Mouse (Mus musculus) c-Kit-negative CD71-positive TER-119-positive erythroid progenitor cells, embryonic 14.5 days (primary cell): ENCODE data around the gene Ccdc162.
"Not testable (repeated sequence)": the region's sequence is repeated elsewhere in the genome, so short reads cannot be mapped to it uniquely, and the experiment has no call there.

Experiments
- DNase-seq: peaks from one replicate; pipeline ENCODE4 v3.0.0-alpha.2; 2013; ENCODE audit warnings: low read depth, low spot score

The Ccdc162 gene

GRCm38 (mm10) chr10:41697040-41697439, 19.4 kb downstream of the Ccdc162 start:
- no peak for DNase-seq

DNA sequence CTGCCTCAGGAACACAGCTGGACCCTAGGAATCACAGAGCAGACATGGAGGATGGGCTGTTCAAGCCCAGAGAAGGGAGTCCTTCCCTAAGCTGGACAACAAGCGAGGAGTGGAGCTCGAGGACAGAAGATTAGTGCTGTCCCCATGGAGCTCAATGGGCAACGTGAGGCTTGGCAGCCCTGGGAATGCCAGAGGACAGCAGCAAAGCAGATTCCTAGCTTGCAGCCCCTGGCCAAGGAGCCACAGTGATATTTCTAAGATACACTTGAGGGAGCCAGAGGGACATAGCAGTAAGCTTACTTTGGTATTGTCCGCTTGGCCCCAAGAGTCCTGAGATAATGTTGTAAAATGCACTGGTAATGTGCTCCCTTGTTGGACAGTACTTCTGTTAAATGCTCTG, 25.5 kb downstream of the Ccdc162 start:
- no peak for DNase-seq

DNA sequence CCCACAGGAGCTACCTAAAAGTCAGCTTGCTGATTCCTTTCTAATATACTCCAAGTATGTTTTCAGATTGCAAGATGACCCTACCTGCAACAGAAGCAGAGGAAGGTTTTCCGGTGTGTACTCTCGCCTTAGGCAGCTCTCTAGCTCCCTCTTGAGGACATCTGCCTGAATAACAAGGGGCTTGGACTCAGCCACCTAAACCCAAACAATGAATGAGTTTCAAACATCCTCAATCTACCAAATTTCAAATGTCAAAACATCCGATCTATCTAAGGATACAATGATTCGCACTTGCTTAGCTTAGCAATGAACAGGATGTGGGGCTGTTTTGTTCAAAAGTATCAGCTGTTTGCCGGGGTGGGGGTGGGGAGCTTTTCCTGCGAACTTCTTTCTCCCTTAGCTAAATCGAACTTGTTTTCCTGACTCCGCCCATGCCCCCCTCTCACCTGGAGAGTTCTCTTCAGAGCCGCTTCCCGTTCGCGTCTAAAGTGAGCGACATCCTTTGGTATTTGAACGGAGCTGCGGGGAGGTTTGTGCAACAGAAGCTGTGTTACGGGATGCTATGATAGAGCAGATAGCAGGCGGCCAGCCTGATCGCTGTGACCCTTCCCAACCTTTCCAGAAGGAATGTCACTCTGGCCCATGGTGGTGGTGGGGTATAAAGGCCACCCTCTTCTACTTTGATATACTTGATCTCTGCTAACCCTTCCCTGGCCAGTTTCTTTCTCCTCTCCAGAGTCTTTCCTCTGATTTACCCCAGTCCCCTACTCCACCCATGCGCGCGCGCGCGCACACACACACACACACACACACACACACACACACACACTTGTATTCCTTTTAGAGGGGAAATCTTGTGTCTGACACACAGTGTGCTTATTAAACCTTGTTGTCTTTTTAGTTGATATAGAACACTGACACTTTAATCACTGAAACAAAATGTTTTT, 26.2 kb downstream of the Ccdc162 start:
- DNase-seq: peak; percentile 30

- no peak for DNase-seq
Measured at GRCm38 (mm10) chr10:41684548-41684996, 31.9 kb downstream of the Ccdc162 start.

GRCm38 (mm10) chr10:41682546-41683393, 33.7 kb downstream of the Ccdc162 start:
- DNase-seq: peak; percentile 53

- DNase-seq: no peak
Measured at GRCm38 (mm10) chr10:41678746-41679360, 37.6 kb downstream of the Ccdc162 start.

- no peak for DNase-seq
Measured at GRCm38 (mm10) chr10:41677396-41677795, 39.0 kb downstream of the Ccdc162 start.

DNA sequence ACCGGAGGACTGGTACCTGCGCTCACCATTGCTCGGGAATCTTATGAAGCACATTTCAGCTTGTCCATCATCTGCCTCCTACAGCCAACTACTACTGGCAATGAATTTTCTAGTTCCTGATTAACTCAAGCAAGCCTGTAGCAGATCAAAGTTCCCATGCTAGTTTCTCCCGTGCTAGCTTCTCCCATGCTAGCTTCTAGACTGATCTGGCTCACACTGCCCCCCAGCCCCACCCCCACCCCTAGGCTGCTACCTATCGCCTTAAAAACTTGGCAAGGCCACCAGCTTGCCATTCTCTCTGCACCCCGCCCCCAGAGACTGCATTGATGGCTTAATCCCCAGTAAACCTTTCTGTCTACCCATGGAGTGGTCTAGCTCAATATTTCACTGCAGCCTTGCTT, 39.8 kb downstream of the Ccdc162 start:
- no peak for DNase-seq

GRCm38 (mm10) chr10:41675842-41676571, 40.4 kb downstream of the Ccdc162 start:
- DNase-seq: no peak

- DNase-seq: no peak
Measured at GRCm38 (mm10) chr10:41675243-41675642, 41.2 kb downstream of the Ccdc162 start.

DNA sequence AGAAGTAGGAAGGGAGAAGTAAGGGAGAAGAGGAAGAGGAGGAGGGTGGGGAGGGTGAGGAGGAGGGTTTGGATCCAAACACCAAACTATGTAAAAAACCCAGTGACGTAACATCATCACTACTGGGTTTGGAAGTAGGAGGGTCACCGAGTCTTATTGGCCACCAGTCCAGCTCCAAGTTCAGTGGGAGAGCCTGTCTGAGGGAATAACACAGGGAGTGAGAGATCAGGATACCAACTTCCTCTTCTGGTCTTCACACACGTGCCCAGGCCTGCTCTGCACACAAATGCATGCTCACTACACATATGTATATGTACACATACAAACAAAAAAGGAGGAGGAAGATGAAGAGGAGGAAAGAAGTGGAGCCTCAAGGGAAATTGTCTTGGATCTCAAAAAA, 42.1 kb downstream of the Ccdc162 start:
- no peak for DNase-seq

DNA sequence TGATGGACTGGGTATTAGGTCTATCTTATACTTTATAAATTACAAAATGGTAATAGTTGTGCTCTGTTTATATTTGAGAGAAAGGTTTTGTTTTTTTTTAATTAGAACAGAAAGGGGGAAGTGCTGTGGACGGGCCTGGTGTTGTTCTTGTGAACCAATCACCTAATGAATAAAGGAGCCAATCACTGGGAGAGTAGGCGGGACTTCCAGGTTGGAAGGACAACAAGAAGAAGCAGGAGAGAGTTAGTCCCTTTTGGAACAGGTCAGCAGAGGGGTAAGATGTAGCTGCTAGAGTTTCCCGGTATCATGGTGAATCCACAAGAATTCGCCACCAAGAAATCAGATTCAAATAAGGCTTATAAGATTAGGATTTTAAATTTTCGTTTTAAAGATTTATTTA, 46.2 kb downstream of the Ccdc162 start:
- no peak for DNase-seq

GRCm38 (mm10) chr10:41665498-41665897, 50.9 kb downstream of the Ccdc162 start:
- DNase-seq: no peak

GRCm38 (mm10) chr10:41659671-41660070, 56.8 kb downstream of the Ccdc162 start:
- DNase-seq: not testable (repeated sequence)

DNA sequence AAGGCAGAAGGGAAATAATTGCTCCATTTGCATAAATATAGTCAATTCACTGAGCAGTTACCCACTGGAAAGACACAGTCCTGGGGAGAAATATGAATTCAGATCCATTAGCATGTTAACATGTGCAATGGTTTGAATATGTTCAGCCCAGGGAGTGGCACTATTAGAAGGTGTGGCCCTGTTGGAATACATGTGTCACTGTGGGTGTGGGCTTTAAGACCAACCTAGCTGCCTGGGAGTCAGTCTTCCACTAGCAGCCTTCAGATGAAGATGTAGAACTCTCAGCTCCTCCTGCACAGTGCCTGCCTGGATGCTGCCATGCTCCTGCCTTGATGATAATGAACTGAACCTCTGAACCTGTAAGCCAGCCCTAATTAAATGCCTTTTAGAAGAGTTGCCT, 60.8 kb downstream of the Ccdc162 start:
- DNase-seq: not testable (repeated sequence)

DNA sequence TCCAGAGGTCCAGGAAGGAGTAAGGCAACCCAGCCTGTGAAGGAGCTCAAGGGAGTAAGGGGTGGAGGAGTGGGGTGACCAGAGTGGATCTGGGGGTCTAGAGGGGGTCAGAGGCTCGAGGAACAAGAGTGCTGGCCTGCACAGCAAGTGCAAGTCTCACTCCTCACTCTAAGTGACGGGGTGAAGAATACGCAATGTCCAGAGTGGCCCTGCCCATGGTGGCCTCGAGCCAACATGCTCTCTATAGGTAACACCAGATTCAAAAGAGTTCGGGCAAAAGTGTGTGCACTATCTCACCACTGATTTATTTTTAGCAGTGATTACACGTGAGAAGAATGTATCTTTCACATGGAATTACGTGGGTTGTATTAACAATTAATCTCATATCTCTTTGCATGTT, 63.4 kb downstream of the Ccdc162 start:
- DNase-seq: no peak

GRCm38 (mm10) chr10:41652094-41652775, 64.2 kb downstream of the Ccdc162 start:
- DNase-seq: no peak

GRCm38 (mm10) chr10:41651532-41651931, 64.9 kb downstream of the Ccdc162 start:
- no peak for DNase-seq

DNA sequence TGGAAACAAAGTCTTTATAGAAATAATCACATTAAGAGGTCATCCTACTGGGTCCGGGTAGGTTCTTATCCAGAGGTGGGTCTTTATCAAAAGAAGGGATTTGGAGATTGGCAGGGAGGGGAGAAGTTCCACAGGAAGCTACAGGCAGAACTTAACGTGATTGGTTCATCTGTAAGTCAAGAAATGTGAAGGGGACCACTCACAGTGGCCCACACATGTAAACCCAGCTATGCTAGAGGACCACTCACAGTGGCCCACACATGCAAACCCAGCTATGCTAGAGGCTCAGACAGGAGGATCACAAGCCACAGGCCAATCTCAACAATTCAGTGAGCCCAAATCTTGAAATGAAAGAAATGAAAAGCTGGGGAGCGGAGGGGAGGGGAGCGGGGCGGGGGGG, 67.2 kb downstream of the Ccdc162 start:
- no peak for DNase-seq

DNA sequence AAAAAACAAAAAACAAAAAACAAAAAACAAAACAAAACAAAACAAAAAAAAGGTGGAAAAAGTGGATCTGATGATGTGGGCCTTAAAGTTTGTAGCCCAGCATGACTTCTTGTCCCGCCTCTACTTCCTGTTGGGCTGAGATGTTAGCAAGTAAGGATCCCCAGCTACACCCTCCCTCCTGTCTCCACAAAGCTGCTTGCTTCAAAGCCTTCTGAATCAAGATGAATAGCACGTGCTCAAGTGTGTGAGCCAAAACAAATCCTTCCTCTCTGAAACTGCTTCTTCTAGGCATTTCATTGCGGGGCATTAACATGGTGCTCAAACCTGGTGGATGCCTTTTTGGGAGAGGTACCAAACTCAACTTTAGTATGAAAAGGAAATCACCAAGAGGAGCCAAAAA, 77.7 kb downstream of the Ccdc162 start:
- no peak for DNase-seq
